Mouse (Mus musculus) heart, postnatal 0 days (tissue): ENCODE results near the gene Mcub. TPM values are rescaled to one million over a fixed set of nuclear protein-coding genes. Genes with fewer than 3 reads are reported as not detected.

Experiments
- ATAC-seq: fragments of 200-750 bp; cut with Nextera tagmentation; 2 replicates; pipeline ENCODE4 v1.8.0; 2017; ENCODE audit warnings: low read depth, moderate number of reproducible peaks, moderate library complexity; ENCODE audit not compliant: insufficient read depth
- DNase-seq: peaks from one replicate; pipeline ENCODE4 v3.0.0-alpha.2; 2016; ENCODE audit warnings: low spot score
- H3K27ac ChIP-seq: fragments of 300-500 bp; sonication (generic); 2 replicates; pipeline ENCODE4 v1.5.1; 2014; ENCODE audit warnings: low read depth, mild to moderate bottlenecking
- H3K27me3 ChIP-seq: fragments of 300-500 bp; sonication (generic); 2 replicates; pipeline ENCODE4 v1.6.1; 2014; ENCODE audit warnings: low read length, mixed read lengths; ENCODE audit not compliant: control insufficient read depth, insufficient read depth
- H3K36me3 ChIP-seq: fragments of 300-500 bp; sonication (generic); replicated peaks from 2 replicates; pipeline ENCODE4 v1.6.1; 2014; ENCODE audit warnings: low read length, mixed read lengths; ENCODE audit not compliant: control insufficient read depth, insufficient read depth
- H3K4me1 ChIP-seq: fragments of 300-500 bp; sonication (generic); 2 replicates; pipeline ENCODE4 v1.6.1; 2014; ENCODE audit warnings: antibody characterized with exemption; ENCODE audit not compliant: control insufficient read depth, insufficient read depth
- H3K4me2 ChIP-seq: fragments of 300-500 bp; sonication (generic); 2 replicates; pipeline ENCODE4 v1.6.1; 2014; ENCODE audit warnings: low read depth, mild to moderate bottlenecking, low read length, moderate library complexity
- H3K4me3 ChIP-seq: fragments of 300-500 bp; sonication (generic); 2 replicates; pipeline ENCODE4 v1.5.1; 2014; ENCODE audit warnings: low read depth, low read length
- H3K9ac ChIP-seq: fragments of 300-500 bp; sonication (generic); replicated peaks from 2 replicates; pipeline ENCODE4 v1.6.1; 2014; ENCODE audit warnings: low read depth, low read length, mixed read lengths
- H3K9me3 ChIP-seq: fragments of 300-500 bp; sonication (generic); replicated peaks from 2 replicates; pipeline ENCODE4 v1.6.1; 2016; ENCODE audit warnings: low read length; ENCODE audit not compliant: control insufficient read depth
- CTCF ChIP-seq: IDR thresholded peaks from 2 replicates; pipeline ENCODE4 v1.5.1; 2016; ENCODE audit warnings: antibody characterized with exemption, control low read depth, low read depth
- EP300 ChIP-seq: IDR thresholded peaks from 2 replicates; pipeline ENCODE4 v1.6.1; 2016; ENCODE audit warnings: antibody characterized with exemption, low read depth
- WGBS: fragments of 180-500 bp; shearing (Covaris S2); extraction: QIAGEN DNeasy Blood & Tissue Kit; methylation state at CpG from one replicate; pipeline ENCODE4 v1.1.7; 2014; 5-methylcytosine and 5-hydroxymethylcytosine counted together
- polyA plus RNA-seq: library from polyadenylated mRNA; unstranded; fragments of >200 nt; fragmentation: Nextera tagmentation; extraction: Ambion mirVana; gene quantifications from 2 replicates; pipeline ENCODE4 v1.2.1, GENCODE M21; 2015
- total RNA-seq: library from RNA; depleted of rRNA; stranded (reverse); fragments of >200 nt; gene quantifications from 2 replicates; pipeline ENCODE4 v1.2.3, GENCODE M21; 2014; ENCODE audit warnings: low replicate concordance

Gene Mcub
- total and polyA plus RNA-seq, 2 experiments from 2014 or later: 2.8 TPM; not detected in 1

GRCm38 (mm10) chr3:129982271-129982670 lies 12.3 kb upstream of the Mcub start:
- Histone ChIP-seq H3K27me3 (no peaks in the 10 kb centered on the region), H3K4me2 (no peak overlapping the region), H3K4me1 (no peaks in the 10 kb centered on the region), H3K27ac (no peak overlapping the region), H3K4me3 (no peak overlapping the region), H3K9ac (no peak overlapping the region), H3K9me3 (no peaks in the 10 kb centered on the region), H3K36me3 (peaks cover 50% of the 10 kb centered on the region)
- DNase-seq (no peak), ATAC-seq (no peak)
- no peak for TF ChIP-seq EP300
- WGBS: 45% methylated on average over 5 of the region's 5 CpGs

- TF ChIP-seq CTCF (no peak), EP300 (no peak)
- Histone ChIP-seq H3K9me3 (no peaks in the 10 kb centered on the region), H3K9ac (no peak overlapping the region), H3K36me3 (peaks cover 45% of the 10 kb centered on the region), H3K4me3 (no peak overlapping the region), H3K4me1 (no peaks in the 10 kb centered on the region), H3K4me2 (no peak overlapping the region), H3K27me3 (no peaks in the 10 kb centered on the region), H3K27ac (no peak overlapping the region)
- DNase-seq (no peak), ATAC-seq (no peak)
- WGBS: 68% methylated on average over 11 of the region's 11 CpGs
Measured at GRCm38 (mm10) chr3:129981756-129982155, 11.8 kb upstream of the Mcub start.

- WGBS: 40% methylated on average over 6 of the region's 6 CpGs
- H3K27me3 ChIP-seq: no peaks in the 10 kb centered on the region
- H3K4me3 ChIP-seq: no peak overlapping the region
- no peak overlapping the region for H3K27ac ChIP-seq
- DNase-seq: no peak
- no peaks in the 10 kb centered on the region for H3K9me3 ChIP-seq
- H3K36me3 ChIP-seq: peaks cover 25% of the 10 kb centered on the region
- H3K4me2 ChIP-seq: no peak overlapping the region
- no peak for TF ChIP-seq EP300
- no peak for TF ChIP-seq CTCF
- ATAC-seq: no peak
- H3K4me1 ChIP-seq: no peaks in the 10 kb centered on the region
- H3K9ac ChIP-seq: no peak overlapping the region
Measured at GRCm38 (mm10) chr3:129979510-129979909, 9.5 kb upstream of the Mcub start.

- WGBS: 90% methylated on average over 9 of the region's 9 CpGs
- no peak for ATAC-seq
- no peak overlapping the region for H3K27ac ChIP-seq
- H3K27me3 ChIP-seq: no peaks in the 10 kb centered on the region
- no peak overlapping the region for H3K4me3 ChIP-seq
- TF ChIP-seq CTCF (no peak), EP300 (no peak)
- DNase-seq: no peak
- H3K9me3 ChIP-seq: no peaks in the 10 kb centered on the region
- H3K4me2 ChIP-seq: no peak overlapping the region
- H3K4me1 ChIP-seq: no peaks in the 10 kb centered on the region
- peaks cover 20% of the 10 kb centered on the region for H3K36me3 ChIP-seq
- H3K9ac ChIP-seq: no peak overlapping the region
Measured at GRCm38 (mm10) chr3:129978716-129979115, 8.7 kb upstream of the Mcub start.

GRCm38 (mm10) chr3:129976317-129976716 lies 6.3 kb upstream of the Mcub start:
- no peaks in the 10 kb centered on the region for H3K9me3 ChIP-seq
- no peak overlapping the region for H3K9ac ChIP-seq
- no peak for TF ChIP-seq EP300
- TF ChIP-seq CTCF: no peak
- H3K27ac ChIP-seq: no peak overlapping the region
- H3K4me1 ChIP-seq: no peaks in the 10 kb centered on the region
- no peak for DNase-seq
- no peak overlapping the region for H3K4me3 ChIP-seq
- H3K27me3 ChIP-seq: 0 out of 2 replicates have a peak, but pooled peaks cover 1% of the 10 kb centered on the region
- H3K36me3 ChIP-seq: no peaks in the 10 kb centered on the region
- 64% methylated on average over 5 of the region's 5 CpGs for WGBS
- no peak overlapping the region for H3K4me2 ChIP-seq
- no peak for ATAC-seq
